Mouse (Mus musculus): Measurements from ENCODE around the gene St6galnac4. TPM values are rescaled to one million over a fixed set of nuclear protein-coding genes. Genes with fewer than 3 reads are reported as not detected.
A peak's percentile ranks its signal among the peaks of the same experiment; 100 is the strongest.

Gene St6galnac4
- total and polyA plus RNA-seq, 3 experiments = 16.2 to 25.2 (median 17.8) TPM

GRCm38 (mm10) chr2:32624111-32624748, 37.3 kb downstream of the St6galnac4 start:
- Histone ChIP-seq H3K9ac (ENCODE audit: low read depth, low read length) (no peak overlapping the region), H3K27ac (peak overlapping the region; percentile 96; the same call in 1 of the 2 replicates), H3K79me2 (replicated peaks; ENCODE audit: control insufficient read depth, insufficient read depth, low read length) (no peaks in the 10 kb centered on the region), H3K4me3 (no peak overlapping the region), H3K27me3 (ENCODE audit: control insufficient read depth, insufficient read depth, low read length) (no peaks in the 10 kb centered on the region), H3K36me3 (ENCODE audit: control insufficient read depth, insufficient read depth, low read length) (peaks cover 11% of the 10 kb centered on the region), H3K4me1 (ENCODE audit: control insufficient read depth, insufficient read depth, low read length) (peaks cover 30% of the 10 kb centered on the region)
- intact Hi-C loops (cut with DNase I) = no loop called here
- TF ChIP-seq POLR2A (IDR thresholded peaks at IDR 0.05; ENCODE audit: insufficient read depth, low read depth, low read length) (no peak), CTCF (IDR thresholded peaks at IDR 0.05) (no peak), EP300 (IDR thresholded peaks at IDR 0.05; ENCODE audit: insufficient read depth, low read depth, low read length) (no peak)
- WGBS = 70% methylated on average over 5 of the region's 5 CpGs
- DNase-seq = no peak

- DNase-seq = peak; percentile 80 to 86
- Histone ChIP-seq H3K79me2 (replicated peaks; ENCODE audit: control insufficient read depth, insufficient read depth, low read length) (no peaks in the 10 kb centered on the region), H3K4me1 (ENCODE audit: control insufficient read depth, insufficient read depth, low read length) (peaks cover 25% of the 10 kb centered on the region), H3K4me3 (peak overlapping the region; percentile 47), H3K27me3 (ENCODE audit: control insufficient read depth, insufficient read depth, low read length) (no peaks in the 10 kb centered on the region), H3K9ac (ENCODE audit: low read depth, low read length) (peak overlapping the region; percentile 89), H3K36me3 (ENCODE audit: control insufficient read depth, insufficient read depth, low read length) (peaks cover 6% of the 10 kb centered on the region), H3K27ac (peak overlapping the region; percentile 96)
- TF ChIP-seq CTCF (IDR thresholded peaks at IDR 0.05) (peak; percentile 33), POLR2A (IDR thresholded peaks at IDR 0.05; ENCODE audit: insufficient read depth, low read depth, low read length) (peak; percentile 97), EP300 (IDR thresholded peaks at IDR 0.05; ENCODE audit: insufficient read depth, low read depth, low read length) (0 out of 2 replicates have a peak, but pooled peaks have one; percentile 49)
- WGBS = 27% methylated on average over 13 of the region's 13 CpGs
- intact Hi-C loops (cut with DNase I) = no loop called here
Measured at GRCm38 (mm10) chr2:32625212-32625872, 38.4 kb downstream of the St6galnac4 start.

- Histone ChIP-seq H3K79me2 (replicated peaks; ENCODE audit: control insufficient read depth, insufficient read depth, low read length) (no peaks in the 10 kb centered on the region), H3K27me3 (ENCODE audit: control insufficient read depth, insufficient read depth, low read length) (no peaks in the 10 kb centered on the region), H3K4me1 (ENCODE audit: control insufficient read depth, insufficient read depth, low read length) (peaks cover 18% of the 10 kb centered on the region), H3K27ac (peak overlapping the region; percentile 96), H3K36me3 (ENCODE audit: control insufficient read depth, insufficient read depth, low read length) (no peaks in the 10 kb centered on the region), H3K4me3 (peak overlapping the region; percentile 47), H3K9ac (ENCODE audit: low read depth, low read length) (peak overlapping the region; percentile 89)
- TF ChIP-seq CTCF (IDR thresholded peaks at IDR 0.05) (no peak), POLR2A (IDR thresholded peaks at IDR 0.05; ENCODE audit: insufficient read depth, low read depth, low read length) (peak; percentile 42; the same call in 1 of the 2 replicates), EP300 (IDR thresholded peaks at IDR 0.05; ENCODE audit: insufficient read depth, low read depth, low read length) (0 out of 2 replicates have a peak, but pooled peaks have one; percentile 16)
- peak; percentile 69 to 82 for DNase-seq
- intact Hi-C loops (cut with DNase I) = no loop called here
- WGBS = 33% methylated on average over 5 of the region's 5 CpGs
Measured at GRCm38 (mm10) chr2:32625873-32626694, 39.2 kb downstream of the St6galnac4 start.

GRCm38 (mm10) chr2:32627266-32628043, 40.6 kb downstream of the St6galnac4 start:
- H3K27ac ChIP-seq = peak overlapping the region; percentile 85
- intact Hi-C loops (cut with DNase I) = no loop called here

GRCm38 (mm10) chr2:32628044-32628550, 41.2 kb downstream of the St6galnac4 start:
- peak in 1 of 2 experiments; percentile 51 for DNase-seq
- 45% methylated on average over 4 of the region's 4 CpGs for WGBS
- H3K4me1 ChIP-seq (ENCODE audit: control insufficient read depth, insufficient read depth, low read length) = peaks cover 16% of the 10 kb centered on the region
- no peaks in the 10 kb centered on the region for H3K27me3 ChIP-seq (ENCODE audit: control insufficient read depth, insufficient read depth, low read length)
- H3K4me3 ChIP-seq = peak overlapping the region; percentile 54; the same call in 1 of the 2 replicates
- intact Hi-C loops (cut with DNase I) = no loop called here
- H3K79me2 ChIP-seq (replicated peaks; ENCODE audit: control insufficient read depth, insufficient read depth, low read length) = no peaks in the 10 kb centered on the region
- no peaks in the 10 kb centered on the region for H3K36me3 ChIP-seq (ENCODE audit: control insufficient read depth, insufficient read depth, low read length)
- TF ChIP-seq CTCF (IDR thresholded peaks at IDR 0.05) (no peak), EP300 (IDR thresholded peaks at IDR 0.05; ENCODE audit: insufficient read depth, low read depth, low read length) (no peak), POLR2A (IDR thresholded peaks at IDR 0.05; ENCODE audit: insufficient read depth, low read depth, low read length) (no peak)
- H3K9ac ChIP-seq (ENCODE audit: low read depth, low read length) = peak overlapping the region; percentile 59
- H3K27ac ChIP-seq = peak overlapping the region; percentile 85

More at GRCm38 (mm10) chr2:32627266-32628043, 40.6 kb downstream of the St6galnac4 start:
- Histone ChIP-seq H3K4me1 (ENCODE audit: control insufficient read depth, insufficient read depth, low read length) (peaks cover 16% of the 10 kb centered on the region), H3K36me3 (ENCODE audit: control insufficient read depth, insufficient read depth, low read length) (no peaks in the 10 kb centered on the region), H3K9ac (ENCODE audit: low read depth, low read length) (peak overlapping the region; percentile 59), H3K4me3 (peak overlapping the region; percentile 54; the same call in 1 of the 2 replicates), H3K79me2 (replicated peaks; ENCODE audit: control insufficient read depth, insufficient read depth, low read length) (no peaks in the 10 kb centered on the region), H3K27me3 (ENCODE audit: control insufficient read depth, insufficient read depth, low read length) (no peaks in the 10 kb centered on the region)
- WGBS = 68% methylated on average over 20 of the region's 20 CpGs
- TF ChIP-seq CTCF (IDR thresholded peaks at IDR 0.05) = no peak
- DNase-seq = no peak
